In the genomic region with DNA sequence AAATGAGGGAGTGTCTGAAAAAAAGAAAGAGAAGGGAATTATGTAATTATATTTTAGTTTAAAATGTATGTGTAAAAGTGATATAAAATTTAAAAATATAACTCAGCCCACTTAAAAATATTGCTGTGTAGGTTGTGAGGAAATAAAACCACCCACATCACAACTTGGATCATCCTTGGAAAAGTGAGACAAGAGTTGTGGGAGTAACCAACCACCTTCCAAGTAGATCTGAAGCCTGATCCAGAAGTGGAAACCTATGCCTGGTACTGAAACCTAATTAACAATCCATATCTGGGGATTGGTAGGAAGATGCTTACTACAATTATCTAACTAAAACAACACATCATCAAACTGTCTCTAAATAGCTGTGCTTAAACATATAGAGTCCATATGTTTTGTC, we compare ENCODE assay signal across 19 mouse cellular contexts.
DNase-seq lines count a peak whose midpoint lies in the region; ATAC-seq lines count a peak whose summit lies in the region.
"Had no signal": no experiment of that assay in that cellular context is flagged by ENCODE, and none has a peak within 500 bp of the region (broad histone marks: within the 10 kb centered on the region; RNA-seq: fewer than 3 reads in every experiment).

No protein-coding gene starts in this region.

- DNase-seq in frontal cortex, postnatal 14 days (ENCODE audit: low spot score in 2 of 2): no peak
- DNase-seq in left cerebral cortex, adult 11 months (ENCODE audit: low spot score): peak; percentile 4
- no peak for DNase-seq in left cerebral cortex, adult 18-20 months (ENCODE audit: low spot score in 2 of 2)
- DNase-seq in right cerebral cortex, adult 18-20 months: peak; percentile 7
- DNase-seq in right cerebral cortex, adult 2 months (ENCODE audit: low spot score in 2 of 2): no peak
- no peak for DNase-seq in Muller cell, postnatal 12 days (ENCODE audit: inconsistent ontology term)
- DNase-seq: adrenal gland, adult 2 months; adrenal gland, postnatal 10 days; adrenal gland, postnatal 25 days; B cell, adult 2 months; cerebellum, adult 11-12 months; cerebellum, adult 2 months; cerebellum, adult 9-10 months; cerebellum, postnatal 10 days; cerebellum, postnatal 25 days had no signal

- ATAC-seq in frontal cortex, adult (ENCODE audit: low TSS enrichment): peak; percentile 98
- ATAC-seq: CD4-positive, CD25-positive, alpha-beta regulatory T cell, adult 4 months; forebrain, embryonic 13.5 days; forebrain, embryonic 15.5 days had no signal

Comparison
In these comparisons a context has a peak if more than half of its experiments do, and no peak if none do; other contexts are left out.
1. DNase-seq: peak in left cerebral cortex, adult 11 months (single experiment) and right cerebral cortex, adult 18-20 months (single experiment); none in frontal cortex, postnatal 14 days (0 of 2), left cerebral cortex, adult 18-20 months (0 of 2), right cerebral cortex, adult 2 months (0 of 2) and Muller cell, postnatal 12 days (single experiment).